Mouse (Mus musculus) kidney, embryonic 16.5 days (tissue): ENCODE data around the gene Abcc4. TPM values are rescaled to one million over a fixed set of nuclear protein-coding genes. Genes with fewer than 3 reads are reported as not detected.
"Not testable (repeated sequence)": the region's sequence is repeated elsewhere in the genome, so short reads cannot be mapped to it uniquely, and the experiment has no call there.

ENCODE experiments used
- ATAC-seq: fragments of 200-750 bp; cut with Nextera tagmentation; 2 replicates; pipeline ENCODE4 v1.8.0; 2017; ENCODE audit warnings: moderate TSS enrichment; ENCODE audit not compliant: low FRiP score, low TSS enrichment
- H3K27ac ChIP-seq: fragments of 300-500 bp; sonication (generic); 2 replicates; pipeline ENCODE4 v1.5.1; 2014; ENCODE audit warnings: low read length
- H3K27me3 ChIP-seq: fragments of 300-500 bp; sonication (generic); 2 replicates; pipeline ENCODE4 v1.6.1; 2014; ENCODE audit warnings: low read length, control low read depth, mixed read lengths; ENCODE audit not compliant: insufficient read depth
- H3K36me3 ChIP-seq: fragments of 300-500 bp; sonication (generic); 2 replicates; pipeline ENCODE4 v1.6.1; 2014; ENCODE audit warnings: low read length, control low read depth, mixed read lengths; ENCODE audit not compliant: insufficient read depth
- H3K4me1 ChIP-seq: fragments of 300-500 bp; sonication (generic); 2 replicates; pipeline ENCODE4 v1.6.1; 2014; ENCODE audit warnings: low read length, control low read depth, mixed read lengths; ENCODE audit not compliant: insufficient read depth
- H3K4me2 ChIP-seq: fragments of 300-500 bp; sonication (generic); replicated peaks from 2 replicates; pipeline ENCODE4 v1.6.1; 2014; ENCODE audit warnings: low read depth, low read length
- H3K4me3 ChIP-seq: fragments of 300-500 bp; sonication (generic); 2 replicates; pipeline ENCODE4 v1.5.1; 2014; ENCODE audit warnings: mild to moderate bottlenecking, low read length
- H3K9ac ChIP-seq: fragments of 300-500 bp; sonication (generic); replicated peaks from 2 replicates; pipeline ENCODE4 v1.6.1; 2014; ENCODE audit warnings: low read length
- H3K9me3 ChIP-seq: fragments of 300-500 bp; sonication (generic); 2 replicates; pipeline ENCODE4 v1.6.1; 2016; ENCODE audit warnings: low read length, control low read depth
- WGBS: fragments of 180-500 bp; shearing (Covaris S2); extraction: QIAGEN DNeasy Blood & Tissue Kit; methylation state at CpG from one replicate; pipeline ENCODE4 v1.1.7; 2014; 5-methylcytosine and 5-hydroxymethylcytosine counted together
- polyA plus RNA-seq: library from polyadenylated mRNA; unstranded; fragments of >200 nt; fragmentation: Nextera tagmentation; extraction: Ambion mirVana; gene quantifications from 2 replicates; pipeline ENCODE4 v1.2.1, GENCODE M21; 2015

Abcc4 gene
- polyA plus RNA-seq, 1 experiment from 2014 or later = 7.4 TPM

DNA sequence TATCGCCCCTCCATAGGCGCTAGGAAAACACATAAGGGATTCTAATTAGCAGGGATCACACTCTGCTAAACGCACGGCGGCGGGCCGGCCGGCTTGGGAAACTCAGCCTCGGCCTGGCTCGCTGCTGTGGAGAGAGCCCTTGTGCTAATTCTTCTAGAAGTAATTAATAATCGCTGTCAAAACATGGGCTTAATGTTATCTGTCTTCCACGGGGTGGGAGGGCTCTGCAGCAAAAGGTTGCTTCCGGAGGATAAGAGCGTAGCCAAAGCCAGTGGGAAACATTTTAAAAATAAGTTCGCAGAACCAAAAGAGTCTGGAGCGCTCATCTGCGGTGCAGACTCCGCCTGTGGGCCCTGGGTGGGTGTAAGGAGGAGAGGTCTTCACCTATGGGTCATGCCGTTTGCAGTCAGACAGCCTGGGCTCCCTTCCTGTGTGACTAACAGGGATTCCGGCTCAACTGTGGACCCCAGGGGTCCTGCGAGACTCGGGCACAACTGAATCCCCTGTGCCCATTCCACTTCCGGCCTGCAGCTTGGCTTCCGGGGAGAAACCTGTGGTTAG is 154.2 kb downstream of the Abcc4 start:
- no peaks in the 10 kb centered on the region for H3K9me3 ChIP-seq
- peak; percentile 80 for ATAC-seq
- H3K9ac ChIP-seq = peak overlapping the region; percentile 45
- peak overlapping the region; percentile 18 for H3K4me3 ChIP-seq
- peaks cover 15% of the 10 kb centered on the region for H3K4me1 ChIP-seq
- H3K36me3 ChIP-seq = no peaks in the 10 kb centered on the region
- peak overlapping the region; percentile 51 for H3K4me2 ChIP-seq
- H3K27me3 ChIP-seq = no peaks in the 10 kb centered on the region
- 16% methylated on average over 24 of the region's 24 CpGs for WGBS
- no peak overlapping the region for H3K27ac ChIP-seq

DNA sequence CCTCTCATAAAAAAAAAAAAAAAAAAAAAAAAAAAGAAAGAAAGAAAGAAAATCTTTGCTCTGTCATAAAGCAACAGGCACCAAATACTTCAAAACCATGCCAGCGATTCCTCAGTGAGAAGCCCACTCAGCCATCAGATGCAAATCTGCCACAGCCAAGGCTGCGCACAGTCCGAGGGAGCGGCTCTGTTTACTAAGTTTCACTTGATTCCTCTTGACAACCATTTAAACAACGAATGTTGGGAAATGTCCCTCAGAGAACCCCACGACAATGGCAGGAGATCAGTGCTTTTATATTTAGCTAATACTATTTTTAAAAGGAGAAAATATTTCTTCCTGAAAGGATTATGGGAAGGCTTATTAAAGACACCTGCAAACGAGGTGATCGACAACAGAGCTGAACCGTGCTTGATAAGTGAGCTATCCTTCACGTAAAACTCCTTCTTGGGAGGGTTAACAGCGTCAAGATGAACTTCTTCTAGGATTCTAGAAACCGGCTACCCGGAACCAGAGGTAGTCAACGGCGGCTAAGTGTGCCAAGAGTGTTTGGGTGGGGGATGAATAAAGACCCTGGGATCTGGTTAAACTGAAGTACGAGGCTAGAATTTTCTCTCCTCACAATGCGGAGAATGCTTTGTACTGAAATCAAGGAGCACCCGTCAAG is 154.8 kb downstream of the Abcc4 start:
- H3K36me3 ChIP-seq = no peaks in the 10 kb centered on the region
- H3K4me3 ChIP-seq = peak overlapping the region; percentile 18
- peaks cover 15% of the 10 kb centered on the region for H3K4me1 ChIP-seq
- no peaks in the 10 kb centered on the region for H3K9me3 ChIP-seq
- no peak overlapping the region for H3K27ac ChIP-seq
- peak overlapping the region; percentile 51 for H3K4me2 ChIP-seq
- H3K27me3 ChIP-seq = no peaks in the 10 kb centered on the region
- peak overlapping the region; percentile 45 for H3K9ac ChIP-seq
- WGBS = 30% methylated on average over 18 of the region's 18 CpGs
- ATAC-seq = no peak

DNA sequence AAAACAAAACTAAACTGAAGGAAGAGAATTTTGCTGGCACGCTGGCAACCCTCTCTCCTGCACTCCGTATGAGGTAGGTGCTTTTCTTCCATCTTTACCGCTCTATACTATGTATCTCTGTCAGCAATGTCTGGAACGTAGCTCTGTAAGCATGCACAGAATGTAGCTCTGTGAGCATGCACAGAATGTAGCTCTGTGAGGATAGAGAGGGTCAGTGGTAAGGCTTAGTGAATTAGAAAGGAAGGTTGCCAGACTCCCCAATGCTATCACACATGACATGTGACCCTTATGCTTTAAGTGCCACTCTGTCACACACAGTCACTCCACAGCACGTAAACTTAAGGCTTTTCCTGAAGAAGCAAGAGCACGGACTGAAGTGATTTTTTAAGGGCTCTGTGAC is 161.5 kb downstream of the Abcc4 start:
- no peak for ATAC-seq
- no peak overlapping the region for H3K9ac ChIP-seq

DNA sequence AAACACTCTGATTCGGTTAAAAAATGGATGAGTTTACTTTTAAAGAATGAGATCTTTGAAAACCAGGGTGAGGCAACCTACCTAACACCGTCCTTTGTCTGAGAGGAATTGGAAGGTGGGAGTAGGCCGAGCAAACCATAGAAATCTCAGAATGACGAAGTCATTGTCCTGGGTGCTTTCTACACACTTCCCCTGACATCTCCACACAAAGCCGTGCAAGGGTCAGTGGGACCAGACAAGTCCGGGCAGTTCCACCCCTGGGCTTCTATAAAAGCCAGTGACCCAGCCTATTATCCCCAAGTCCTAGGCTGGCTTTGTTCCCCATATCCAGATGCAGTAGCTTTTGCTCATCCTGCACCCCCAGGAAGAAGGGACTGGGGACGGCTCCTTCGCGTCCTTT is 163.1 kb downstream of the Abcc4 start:
- Histone ChIP-seq H3K9ac (no peak overlapping the region), H3K4me3 (no peak overlapping the region), H3K4me2 (no peak overlapping the region), H3K36me3 (no peaks in the 10 kb centered on the region), H3K27ac (no peak overlapping the region), H3K4me1 (no peaks in the 10 kb centered on the region), H3K27me3 (no peaks in the 10 kb centered on the region), H3K9me3 (no peaks in the 10 kb centered on the region)
- no peak for ATAC-seq
- WGBS = 83% methylated on average over 9 of the region's 9 CpGs

More for the DNA sequence above, 161.5 kb downstream of the Abcc4 start:
- Histone ChIP-seq H3K9me3 (no peaks in the 10 kb centered on the region), H3K4me3 (no peak overlapping the region), H3K27ac (no peak overlapping the region), H3K4me1 (no peaks in the 10 kb centered on the region), H3K36me3 (no peaks in the 10 kb centered on the region), H3K4me2 (no peak overlapping the region), H3K27me3 (no peaks in the 10 kb centered on the region)
- 90% methylated on average over 6 of the region's 6 CpGs for WGBS

DNA sequence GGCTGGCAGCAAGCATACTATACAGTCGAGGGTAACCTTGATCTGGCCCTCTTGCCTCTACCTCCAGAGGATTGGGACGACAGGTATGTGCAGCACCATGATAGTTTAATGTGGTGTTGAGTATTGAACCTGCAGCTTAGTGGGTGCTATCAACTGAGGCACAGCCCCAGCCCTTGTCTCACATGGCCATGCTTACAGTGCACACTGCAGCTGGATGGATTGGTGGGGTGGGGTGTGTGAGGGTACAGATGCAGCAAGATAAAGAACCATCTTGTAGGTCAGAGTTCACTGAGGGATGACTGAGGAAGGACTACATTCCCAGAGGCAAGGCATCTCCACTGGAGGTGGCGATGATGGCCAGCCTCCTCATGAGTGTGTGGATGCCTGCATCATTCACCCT is 174.5 kb downstream of the Abcc4 start:
- H3K4me3 ChIP-seq = no peak overlapping the region
- no peaks in the 10 kb centered on the region for H3K27me3 ChIP-seq
- H3K9me3 ChIP-seq = no peaks in the 10 kb centered on the region
- no peak overlapping the region for H3K9ac ChIP-seq
- no peak for ATAC-seq
- no peaks in the 10 kb centered on the region for H3K4me1 ChIP-seq
- no peaks in the 10 kb centered on the region for H3K36me3 ChIP-seq
- 87% methylated on average over 3 of the region's 3 CpGs for WGBS
- H3K27ac ChIP-seq = no peak overlapping the region
- H3K4me2 ChIP-seq = no peak overlapping the region

DNA sequence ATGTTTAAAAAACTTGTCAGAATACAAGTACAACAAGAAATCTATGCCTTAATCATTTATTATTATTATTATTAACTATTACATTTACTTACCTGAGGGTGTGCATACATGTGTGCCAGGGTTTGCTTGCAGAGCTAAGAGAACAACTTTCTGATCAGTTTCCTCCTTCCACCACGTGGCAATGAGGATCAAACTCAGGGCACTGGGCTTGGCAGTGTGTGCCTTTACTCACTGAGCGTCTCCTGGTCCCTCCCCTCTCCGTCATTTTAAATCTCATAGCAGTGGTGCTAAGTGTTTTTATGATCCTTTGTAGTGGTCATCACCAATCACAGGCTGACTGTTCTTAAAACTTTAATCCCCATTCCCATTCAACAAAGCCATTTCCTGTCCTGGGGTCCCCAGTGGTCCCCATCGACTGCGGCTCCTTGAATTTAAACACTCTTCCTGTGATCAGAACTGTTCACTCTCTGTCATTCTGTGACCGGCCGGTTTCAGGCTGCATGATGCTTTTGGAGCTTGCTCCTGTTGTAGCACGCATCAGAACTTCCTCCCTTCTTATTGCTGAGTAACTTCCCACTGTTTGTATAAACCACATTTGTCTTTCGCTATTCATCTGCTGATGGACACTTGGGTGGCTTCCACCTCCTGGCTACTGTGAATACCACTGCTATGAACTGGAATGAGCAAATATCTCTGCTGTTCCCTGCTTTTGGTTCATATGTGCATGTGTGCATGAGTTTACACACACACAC is 191.6 kb downstream of the Abcc4 start:
- H3K27ac ChIP-seq = no peak overlapping the region
- no peak overlapping the region for H3K9ac ChIP-seq
- no peaks in the 10 kb centered on the region for H3K9me3 ChIP-seq
- no peaks in the 10 kb centered on the region for H3K27me3 ChIP-seq
- H3K4me1 ChIP-seq = no peaks in the 10 kb centered on the region
- H3K36me3 ChIP-seq = no peaks in the 10 kb centered on the region
- H3K4me3 ChIP-seq = no peak overlapping the region
- no peak overlapping the region for H3K4me2 ChIP-seq
- no peak for ATAC-seq
- 62% methylated on average over 9 of the region's 9 CpGs for WGBS

DNA sequence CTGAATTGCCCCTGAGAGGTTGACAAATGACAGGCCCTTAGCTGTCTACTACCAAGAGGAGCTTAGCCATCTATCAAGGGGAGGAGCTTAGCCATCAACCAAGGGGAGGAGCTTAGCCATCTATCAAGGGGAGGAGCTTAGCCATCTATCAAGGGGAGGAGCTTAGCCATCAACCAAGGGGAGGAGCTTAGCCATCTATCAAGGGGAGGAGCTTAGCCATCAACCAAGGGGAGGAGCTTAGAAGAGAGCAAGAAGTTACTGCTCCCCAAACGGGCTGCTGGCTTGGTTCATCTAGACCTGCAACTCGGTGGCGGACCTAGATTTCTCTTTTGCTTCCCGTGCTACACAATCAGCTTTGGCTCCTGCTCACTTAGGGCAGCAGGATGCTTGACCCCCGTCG is 194.3 kb downstream of the Abcc4 start:
- WGBS = 97% methylated on average over 6 of the region's 6 CpGs

DNA sequence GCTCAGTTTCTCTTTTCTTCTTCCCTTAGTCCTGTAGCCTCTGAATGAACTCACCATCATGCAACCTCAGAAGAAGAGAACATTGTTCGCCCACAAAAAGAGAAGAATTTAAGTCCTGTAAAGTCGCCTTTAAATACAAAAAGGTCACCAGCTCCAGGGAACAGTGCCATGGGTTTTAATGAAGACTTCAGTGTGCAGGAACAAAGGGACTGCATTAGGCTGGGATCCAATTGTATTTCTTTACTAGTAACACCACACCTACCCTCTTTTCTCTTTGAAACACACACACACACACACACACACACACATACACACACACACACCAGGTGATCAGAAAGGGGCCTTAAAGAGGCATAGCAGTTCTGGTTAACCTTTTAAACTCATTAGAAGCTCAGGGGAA is 195.2 kb downstream of the Abcc4 start:
- H3K4me3 ChIP-seq = no peak overlapping the region
- no peaks in the 10 kb centered on the region for H3K27me3 ChIP-seq
- H3K27ac ChIP-seq = no peak overlapping the region
- peaks cover 9% of the 10 kb centered on the region; the same call in 1 of the 2 replicates for H3K4me1 ChIP-seq
- H3K9ac ChIP-seq = no peak overlapping the region
- ATAC-seq = no peak
- no peaks in the 10 kb centered on the region for H3K9me3 ChIP-seq
- no peaks in the 10 kb centered on the region for H3K36me3 ChIP-seq
- WGBS = 83% methylated on average over 2 of the region's 2 CpGs
- H3K4me2 ChIP-seq = no peak overlapping the region

More for the DNA sequence above, 194.3 kb downstream of the Abcc4 start:
- H3K4me2 ChIP-seq, H3K9me3 ChIP-seq, H3K4me3 ChIP-seq, H3K27me3 ChIP-seq, H3K27ac ChIP-seq, H3K9ac ChIP-seq, H3K36me3 ChIP-seq, ATAC-seq, H3K4me1 ChIP-seq: not testable (repeated sequence)

DNA sequence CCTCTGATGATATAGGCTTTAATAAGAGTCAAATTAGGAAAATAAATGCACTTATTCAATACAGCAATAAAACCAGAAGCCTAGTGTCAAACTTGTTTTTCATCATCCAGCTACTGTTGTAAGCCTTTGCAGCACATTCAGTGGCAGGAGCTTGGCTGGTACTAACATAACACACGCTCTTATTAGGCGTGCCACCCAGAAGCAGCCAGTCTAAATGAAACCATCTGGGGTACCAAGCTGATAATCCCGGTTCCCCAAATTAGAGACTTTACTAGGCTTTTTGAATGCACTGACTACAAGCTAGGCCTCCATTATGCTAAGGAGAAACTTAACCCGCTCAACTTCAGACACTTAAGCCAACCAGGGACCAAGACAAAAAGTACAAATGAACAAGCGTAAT is 195.8 kb downstream of the Abcc4 start:
- ATAC-seq = no peak
- WGBS = 92% methylated on average over 5 of the region's 5 CpGs
- Histone ChIP-seq H3K36me3 (no peaks in the 10 kb centered on the region), H3K9me3 (no peaks in the 10 kb centered on the region), H3K27ac (no peak overlapping the region), H3K9ac (no peak overlapping the region), H3K4me3 (no peak overlapping the region), H3K27me3 (no peaks in the 10 kb centered on the region), H3K4me1 (peaks cover 9% of the 10 kb centered on the region; the same call in 1 of the 2 replicates), H3K4me2 (no peak overlapping the region)

DNA sequence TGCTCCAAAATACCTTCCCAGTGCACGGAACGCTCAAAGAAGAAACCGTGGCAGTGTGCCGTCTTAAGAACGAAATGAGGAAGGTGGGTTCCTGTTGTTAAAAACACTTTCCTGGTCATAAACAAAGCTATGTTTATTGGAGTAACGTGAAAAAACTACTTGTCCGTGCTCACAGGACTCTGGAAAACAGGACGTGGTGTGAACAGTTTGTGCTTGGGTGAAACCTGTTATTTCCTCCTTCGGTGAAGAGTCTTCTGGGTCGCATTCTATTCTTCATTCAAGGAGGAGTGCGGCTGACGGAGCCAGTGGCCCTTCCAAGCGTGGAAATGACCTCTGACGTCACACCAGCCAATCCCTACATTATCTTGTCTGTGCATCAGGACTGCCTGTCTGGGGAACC is 198.2 kb downstream of the Abcc4 start:
- no peak overlapping the region for H3K4me2 ChIP-seq
- H3K27me3 ChIP-seq = no peaks in the 10 kb centered on the region
- no peak overlapping the region for H3K4me3 ChIP-seq
- H3K36me3 ChIP-seq = no peaks in the 10 kb centered on the region
- WGBS = 70% methylated on average over 14 of the region's 14 CpGs
- ATAC-seq = no peak
- no peak overlapping the region for H3K27ac ChIP-seq
- H3K9me3 ChIP-seq = no peaks in the 10 kb centered on the region
- H3K9ac ChIP-seq = no peak overlapping the region
- peaks cover 9% of the 10 kb centered on the region; the same call in 1 of the 2 replicates for H3K4me1 ChIP-seq
